Mouse (Mus musculus): ENCODE measurements around the gene Hip1. TPM values are rescaled to one million over a fixed set of nuclear protein-coding genes. Genes with fewer than 3 reads are reported as not detected.
A peak's percentile ranks its signal among the peaks of the same experiment; 100 is the strongest.

The Hip1 gene
- polyA plus RNA-seq, 1 experiment: 14.5 TPM

- 46% methylated on average over 5 of the region's 5 CpGs for WGBS
- H3K4me3 ChIP-seq (replicated peaks; ENCODE audit: control insufficient read depth, low read depth, low read length): no peak overlapping the region
- TF ChIP-seq CTCF (IDR thresholded peaks at IDR 0.05; ENCODE audit: control insufficient read depth, insufficient read depth, low read length): peak; percentile 18; the same call in 1 of the 2 replicates
- TF ChIP-seq POLR2A (IDR thresholded peaks at IDR 0.05; ENCODE audit: borderline replicate concordance, control insufficient read depth, low read depth, low read length): no peak
- no peak overlapping the region for H3K27ac ChIP-seq (ENCODE audit: control insufficient read depth, insufficient read depth, low read depth, low read length, poor library complexity)
- H3K4me1 ChIP-seq (ENCODE audit: control insufficient read depth, insufficient read depth, low read length): no peaks in the 10 kb centered on the region
Observed at GRCm38 (mm10) chr5:135511105-135511504, 33.8 kb downstream of the Hip1 start.

- no peak for TF ChIP-seq CTCF (IDR thresholded peaks at IDR 0.05; ENCODE audit: control insufficient read depth, insufficient read depth, low read length)
- no peak for TF ChIP-seq POLR2A (IDR thresholded peaks at IDR 0.05; ENCODE audit: borderline replicate concordance, control insufficient read depth, low read depth, low read length)
- Histone ChIP-seq H3K27ac (ENCODE audit: control insufficient read depth, insufficient read depth, low read depth, low read length, poor library complexity) (no peak overlapping the region), H3K4me3 (replicated peaks; ENCODE audit: control insufficient read depth, low read depth, low read length) (no peak overlapping the region), H3K4me1 (ENCODE audit: control insufficient read depth, insufficient read depth, low read length) (no peaks in the 10 kb centered on the region)
- 21% methylated on average over 3 of the region's 3 CpGs for WGBS
Observed at GRCm38 (mm10) chr5:135508284-135508683, 36.6 kb downstream of the Hip1 start.

- WGBS: 72% methylated on average over 18 of the region's 18 CpGs
- H3K27ac ChIP-seq (ENCODE audit: control insufficient read depth, insufficient read depth, low read depth, low read length, poor library complexity): no peak overlapping the region
- no peaks in the 10 kb centered on the region for H3K4me1 ChIP-seq (ENCODE audit: control insufficient read depth, insufficient read depth, low read length)
- TF ChIP-seq CTCF (IDR thresholded peaks at IDR 0.05; ENCODE audit: control insufficient read depth, insufficient read depth, low read length) (no peak), POLR2A (IDR thresholded peaks at IDR 0.05; ENCODE audit: borderline replicate concordance, control insufficient read depth, low read depth, low read length) (no peak)
- no peak overlapping the region for H3K4me3 ChIP-seq (replicated peaks; ENCODE audit: control insufficient read depth, low read depth, low read length)
Observed at GRCm38 (mm10) chr5:135507561-135508273, 37.2 kb downstream of the Hip1 start.

- no peak overlapping the region for H3K4me3 ChIP-seq (replicated peaks; ENCODE audit: control insufficient read depth, low read depth, low read length)
- 74% methylated on average over 5 of the region's 5 CpGs for WGBS
- H3K27ac ChIP-seq (ENCODE audit: control insufficient read depth, insufficient read depth, low read depth, low read length, poor library complexity): no peak overlapping the region
- no peak for TF ChIP-seq CTCF (IDR thresholded peaks at IDR 0.05; ENCODE audit: control insufficient read depth, insufficient read depth, low read length)
- TF ChIP-seq POLR2A (IDR thresholded peaks at IDR 0.05; ENCODE audit: borderline replicate concordance, control insufficient read depth, low read depth, low read length): no peak
- no peaks in the 10 kb centered on the region for H3K4me1 ChIP-seq (ENCODE audit: control insufficient read depth, insufficient read depth, low read length)
Observed at GRCm38 (mm10) chr5:135505442-135505841, 39.5 kb downstream of the Hip1 start.

- 89% methylated on average over 7 of the region's 7 CpGs for WGBS
- no peak overlapping the region for H3K4me3 ChIP-seq (replicated peaks; ENCODE audit: control insufficient read depth, low read depth, low read length)
- no peak overlapping the region for H3K27ac ChIP-seq (ENCODE audit: control insufficient read depth, insufficient read depth, low read depth, low read length, poor library complexity)
- TF ChIP-seq POLR2A (IDR thresholded peaks at IDR 0.05; ENCODE audit: borderline replicate concordance, control insufficient read depth, low read depth, low read length) (no peak), CTCF (IDR thresholded peaks at IDR 0.05; ENCODE audit: control insufficient read depth, insufficient read depth, low read length) (no peak)
- H3K4me1 ChIP-seq (ENCODE audit: control insufficient read depth, insufficient read depth, low read length): no peaks in the 10 kb centered on the region
Observed at GRCm38 (mm10) chr5:135502931-135503330, 42.0 kb downstream of the Hip1 start.

GRCm38 (mm10) chr5:135502027-135502426, 42.9 kb downstream of the Hip1 start:
- no peaks in the 10 kb centered on the region for H3K4me1 ChIP-seq (ENCODE audit: control insufficient read depth, insufficient read depth, low read length)
- 70% methylated on average over 8 of the region's 8 CpGs for WGBS
- no peak overlapping the region for H3K27ac ChIP-seq (ENCODE audit: control insufficient read depth, insufficient read depth, low read depth, low read length, poor library complexity)
- TF ChIP-seq CTCF (IDR thresholded peaks at IDR 0.05; ENCODE audit: control insufficient read depth, insufficient read depth, low read length): no peak
- no peak for TF ChIP-seq POLR2A (IDR thresholded peaks at IDR 0.05; ENCODE audit: borderline replicate concordance, control insufficient read depth, low read depth, low read length)
- H3K4me3 ChIP-seq (replicated peaks; ENCODE audit: control insufficient read depth, low read depth, low read length): no peak overlapping the region

GRCm38 (mm10) chr5:135498914-135499313, 46.0 kb downstream of the Hip1 start:
- 92% methylated on average over 3 of the region's 3 CpGs for WGBS

GRCm38 (mm10) chr5:135497347-135497955, 47.5 kb downstream of the Hip1 start:
- TF ChIP-seq CTCF (IDR thresholded peaks at IDR 0.05; ENCODE audit: control insufficient read depth, insufficient read depth, low read length) (no peak), POLR2A (IDR thresholded peaks at IDR 0.05; ENCODE audit: borderline replicate concordance, control insufficient read depth, low read depth, low read length) (no peak)
- WGBS: 73% methylated on average over 6 of the region's 6 CpGs
- no peaks in the 10 kb centered on the region for H3K4me1 ChIP-seq (ENCODE audit: control insufficient read depth, insufficient read depth, low read length)
- no peak overlapping the region for H3K4me3 ChIP-seq (replicated peaks; ENCODE audit: control insufficient read depth, low read depth, low read length)
- H3K27ac ChIP-seq (ENCODE audit: control insufficient read depth, insufficient read depth, low read depth, low read length, poor library complexity): no peak overlapping the region

More at GRCm38 (mm10) chr5:135498914-135499313, 46.0 kb downstream of the Hip1 start:
- H3K27ac ChIP-seq (ENCODE audit: control insufficient read depth, insufficient read depth, low read depth, low read length, poor library complexity): no peak overlapping the region
- H3K4me1 ChIP-seq (ENCODE audit: control insufficient read depth, insufficient read depth, low read length): no peaks in the 10 kb centered on the region
- TF ChIP-seq POLR2A (IDR thresholded peaks at IDR 0.05; ENCODE audit: borderline replicate concordance, control insufficient read depth, low read depth, low read length) (no peak), CTCF (IDR thresholded peaks at IDR 0.05; ENCODE audit: control insufficient read depth, insufficient read depth, low read length) (no peak)
- no peak overlapping the region for H3K4me3 ChIP-seq (replicated peaks; ENCODE audit: control insufficient read depth, low read depth, low read length)
